In the genomic region with DNA sequence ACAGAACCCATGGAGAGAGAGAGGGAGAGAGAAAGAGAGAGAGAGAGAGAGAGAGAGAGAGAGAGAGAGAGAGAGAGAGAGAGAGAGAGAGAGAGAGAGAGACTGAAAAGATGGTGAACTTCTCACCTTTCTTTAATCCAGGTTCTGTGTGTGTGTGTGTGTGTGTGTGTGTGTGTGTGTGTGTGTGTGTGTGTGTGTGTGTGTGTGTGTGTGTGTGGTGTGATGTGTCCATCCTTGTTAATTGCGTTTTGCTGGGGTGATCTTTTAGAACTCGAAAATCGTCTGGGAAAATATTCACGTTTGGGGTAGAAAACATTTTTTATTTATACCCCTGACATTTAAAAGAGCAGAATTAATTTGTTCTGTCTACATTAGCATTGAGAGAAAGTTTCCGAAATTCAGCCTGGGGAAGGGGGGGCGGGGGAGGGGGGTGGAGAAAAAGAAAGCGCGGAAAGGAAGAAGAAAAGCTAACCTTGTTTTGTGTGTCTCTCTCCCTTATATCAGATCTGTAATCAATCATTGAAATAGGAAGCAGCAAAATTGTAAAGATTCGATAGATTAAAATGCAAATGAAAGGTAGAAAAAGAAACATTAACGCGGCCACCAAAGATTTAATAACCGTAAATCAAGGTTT, we compare ENCODE assay signal across 8 mouse cellular contexts.
DNase-seq lines count a peak whose midpoint lies in the region; ATAC-seq lines count a peak whose summit lies in the region.
"Had no signal": no experiment of that assay in that cellular context is flagged by ENCODE, and none has a peak within 500 bp of the region (broad histone marks: within the 10 kb centered on the region; RNA-seq: fewer than 3 reads in every experiment).

No protein-coding gene starts in this region.

- no peak for ATAC-seq in heart, embryonic 16.5 days (replicated peaks; ENCODE audit: extremely low read depth, insufficient read depth, low FRiP score)
- no peak for ATAC-seq in hindbrain, embryonic 11.5 days (ENCODE audit: low FRiP score)
- no peak for ATAC-seq in midbrain, embryonic 13.5 days
- ATAC-seq in megakaryocyte-erythroid progenitor cell, adult 5-6 weeks (replicated peaks; ENCODE audit: low FRiP score, low TSS enrichment, poor library complexity, severe bottlenecking) = no peak

- no peaks in the 10 kb centered on the region for H3K9me3 ChIP-seq in heart, embryonic 16.5 days (replicated peaks; ENCODE audit: control insufficient read depth, low read length)
- H3K9me3 ChIP-seq in hindbrain, embryonic 11.5 days (ENCODE audit: control insufficient read depth, low read length) = no peaks in the 10 kb centered on the region
- no peaks in the 10 kb centered on the region for H3K9me3 ChIP-seq in midbrain, embryonic 13.5 days
- H3K9me3 ChIP-seq: limb, embryonic 15.5 days had no signal

- WGBS in heart, embryonic 16.5 days = 16% methylated on average over 12 of the region's 12 CpGs
- WGBS in hindbrain, embryonic 11.5 days = under 1% methylated on average over 12 of the region's 12 CpGs
- 2% methylated on average over 12 of the region's 12 CpGs for WGBS in midbrain, embryonic 13.5 days

- H3K9ac ChIP-seq in heart, embryonic 16.5 days (ENCODE audit: low read length) = no peak overlapping the region; the same call in 1 of the 2 replicates
- H3K9ac ChIP-seq in hindbrain, embryonic 11.5 days (ENCODE audit: low read depth, low read length) = peak overlapping the region; percentile 85; the same call in 1 of the 2 replicates
- no peak overlapping the region; the same call in 1 of the 2 replicates for H3K9ac ChIP-seq in midbrain, embryonic 13.5 days (replicated peaks)
- H3K9ac ChIP-seq: limb, embryonic 15.5 days had no signal

- H3K36me3 ChIP-seq in heart, embryonic 16.5 days (ENCODE audit: control insufficient read depth, insufficient read depth) = no peaks in the 10 kb centered on the region
- no peaks in the 10 kb centered on the region for H3K36me3 ChIP-seq in hindbrain, embryonic 11.5 days (ENCODE audit: control insufficient read depth, insufficient read depth, low read length)
- no peaks in the 10 kb centered on the region for H3K36me3 ChIP-seq in midbrain, embryonic 13.5 days
- H3K36me3 ChIP-seq: limb, embryonic 15.5 days had no signal

- H3K27me3 ChIP-seq in heart, embryonic 16.5 days (ENCODE audit: control insufficient read depth, insufficient read depth, low read length) = peaks cover 9% of the 10 kb centered on the region
- H3K27me3 ChIP-seq in hindbrain, embryonic 11.5 days (ENCODE audit: control insufficient read depth, insufficient read depth, low read length) = no peaks in the 10 kb centered on the region; the same call in 1 of the 2 replicates
- H3K27me3 ChIP-seq in midbrain, embryonic 13.5 days = peaks cover 80% of the 10 kb centered on the region

- H3K27ac ChIP-seq in heart, embryonic 16.5 days (ENCODE audit: low read length) = no peak overlapping the region
- H3K27ac ChIP-seq in hindbrain, embryonic 11.5 days (ENCODE audit: low read depth, low read length) = peak overlapping the region; percentile 93
- H3K27ac ChIP-seq in midbrain, embryonic 13.5 days = no peak overlapping the region
- H3K27ac ChIP-seq: limb, embryonic 15.5 days had no signal

- no peak for DNase-seq in heart, postnatal 4 days
- DNase-seq in embryo, embryonic 9.5 days (ENCODE audit: extremely low spot score) = peak; percentile 47
- DNase-seq in hindbrain, embryonic 11.5 days (ENCODE audit: low spot score) = no peak
- DNase-seq in layer of hippocampus, adult 18-20 months (ENCODE audit: low spot score in 2 of 2) = no peak

- peak overlapping the region; percentile 60 for H3K4me3 ChIP-seq in heart, embryonic 16.5 days (ENCODE audit: low read length)
- peak overlapping the region; percentile 47 for H3K4me3 ChIP-seq in hindbrain, embryonic 11.5 days (ENCODE audit: low read depth, low read length)
- peak overlapping the region; percentile 33 for H3K4me3 ChIP-seq in midbrain, embryonic 13.5 days (replicated peaks)

- H3K4me2 ChIP-seq in heart, embryonic 16.5 days (ENCODE audit: low read depth, low read length) = peak overlapping the region; percentile 89
- peak overlapping the region; percentile 94 for H3K4me2 ChIP-seq in hindbrain, embryonic 11.5 days (replicated peaks; ENCODE audit: low read depth, low read length)
- peak overlapping the region; percentile 55 for H3K4me2 ChIP-seq in midbrain, embryonic 13.5 days (replicated peaks)

- peaks cover 14% of the 10 kb centered on the region for H3K4me1 ChIP-seq in heart, embryonic 16.5 days (ENCODE audit: control insufficient read depth, insufficient read depth, low read length)
- H3K4me1 ChIP-seq in hindbrain, embryonic 11.5 days (replicated peaks; ENCODE audit: control insufficient read depth, insufficient read depth, low read length) = peaks cover 15% of the 10 kb centered on the region
- H3K4me1 ChIP-seq in midbrain, embryonic 13.5 days (replicated peaks) = peaks cover 52% of the 10 kb centered on the region
